Mouse (Mus musculus) pancreas, adult 10 weeks (tissue): Measurements from ENCODE around the gene Aph1c. TPM values are rescaled to one million over a fixed set of nuclear protein-coding genes. Genes with fewer than 3 reads are reported as not detected.

Experiments used
- polyA plus RNA-seq: library from polyadenylated mRNA; stranded (reverse); fragments of 350-450 nt; fragmentation: Illumina TruSeq; extraction: RNeasy Lipid Tissue Mini Kit (QIAGEN cat#74804); gene quantifications from one replicate; pipeline ENCODE4 v1.2.3, GENCODE M21; 2015; ENCODE audit warnings: low read depth, low replicate concordance; ENCODE audit not compliant: insufficient read depth

The Aph1c gene
- polyA plus RNA-seq = 2.5 TPM

GRCm38 (mm10) chr9:66834318-66835096 lies at the start of gene Aph1c:
Aph1c (minus strand) TSS chr9:66834726.

GRCm38 (mm10) chr9:66796739-66797138 lies 37.8 kb downstream of the Aph1c start, which contains the start of gene Gm10647:
Gm10647 (plus strand) TSS chr9:66797039.

DNA sequence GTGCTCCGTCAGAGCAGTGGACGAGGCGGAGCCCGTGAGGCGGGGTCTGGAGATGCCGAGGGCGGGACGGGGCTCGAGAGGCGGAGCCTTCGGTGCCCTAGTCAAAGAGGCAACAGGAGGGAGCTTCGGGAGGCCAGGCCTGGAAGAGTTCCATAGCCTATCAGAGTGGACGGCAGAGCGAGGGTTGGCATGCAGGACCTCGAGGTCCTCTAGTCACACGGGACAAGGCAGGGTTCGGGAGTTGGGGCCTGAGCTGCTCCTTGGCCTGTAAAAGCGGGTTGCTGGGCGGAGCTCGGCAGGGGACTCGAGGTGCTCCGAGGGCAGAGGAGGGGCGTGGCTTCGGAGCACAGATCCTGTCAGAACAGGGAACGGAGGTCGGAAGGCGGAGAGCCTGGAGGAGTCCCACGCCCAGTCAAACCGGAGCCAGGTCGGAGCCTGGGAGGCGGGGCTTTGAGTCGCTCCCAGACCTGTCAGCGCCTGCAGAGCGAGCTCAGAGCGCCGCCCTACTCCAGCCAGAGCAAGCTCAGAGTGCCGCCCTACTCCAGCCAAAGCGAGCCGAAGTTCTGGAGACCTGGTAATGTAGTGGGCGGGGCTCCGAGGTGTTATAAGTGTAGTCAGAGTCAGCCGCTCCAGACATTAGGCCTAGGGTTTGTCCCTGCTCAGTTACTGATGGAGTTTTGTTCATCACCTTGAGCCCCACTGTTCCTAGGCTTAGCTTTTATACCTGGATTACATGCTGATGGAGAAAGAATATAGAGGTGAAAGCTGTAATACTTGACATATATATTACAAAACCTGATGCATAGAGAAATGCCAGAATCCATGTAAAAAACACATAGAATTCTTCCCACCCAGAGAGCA lies 38.8 kb downstream of the Aph1c start, which contains the start of gene Aph1b:
TSS of gene Aph1b (minus strand) at position 27 of the 861 bp plus-strand sequence.

Other genes with a start within 250 kb of the Aph1c start
- 5.0 TPM for gene Usp3, start 241.6 kb downstream of the Aph1c start, polyA plus RNA-seq
- gene Car12, start 121.0 kb downstream of the Aph1c start, polyA plus RNA-seq = not detected
- gene Aph1b, start 39.2 kb downstream of the Aph1c start, polyA plus RNA-seq = 1.5 TPM
- gene Gm10647, start 37.7 kb downstream of the Aph1c start, polyA plus RNA-seq = not detected
- 3.2 TPM for gene Rab8b, start 85.0 kb upstream of the Aph1c start, polyA plus RNA-seq
- gene Rps27l, start 111.4 kb upstream of the Aph1c start, polyA plus RNA-seq = 152 TPM
- gene Lactb, start 140.8 kb upstream of the Aph1c start, polyA plus RNA-seq = 2.8 TPM
- 64.4 TPM for gene Tpm1, start 214.7 kb upstream of the Aph1c start, polyA plus RNA-seq